Mouse (Mus musculus) testis, postnatal 10 days (tissue): Measurements from ENCODE around the gene D3Ertd254e.
"Not testable (repeated sequence)": the region's sequence is repeated elsewhere in the genome, so short reads cannot be mapped to it uniquely, and the experiment has no call there.

Experiments used
- DNase-seq: peaks from one replicate; pipeline ENCODE4 v3.0.0; 2021; ENCODE audit warnings: low spot score

Gene D3Ertd254e

DNA sequence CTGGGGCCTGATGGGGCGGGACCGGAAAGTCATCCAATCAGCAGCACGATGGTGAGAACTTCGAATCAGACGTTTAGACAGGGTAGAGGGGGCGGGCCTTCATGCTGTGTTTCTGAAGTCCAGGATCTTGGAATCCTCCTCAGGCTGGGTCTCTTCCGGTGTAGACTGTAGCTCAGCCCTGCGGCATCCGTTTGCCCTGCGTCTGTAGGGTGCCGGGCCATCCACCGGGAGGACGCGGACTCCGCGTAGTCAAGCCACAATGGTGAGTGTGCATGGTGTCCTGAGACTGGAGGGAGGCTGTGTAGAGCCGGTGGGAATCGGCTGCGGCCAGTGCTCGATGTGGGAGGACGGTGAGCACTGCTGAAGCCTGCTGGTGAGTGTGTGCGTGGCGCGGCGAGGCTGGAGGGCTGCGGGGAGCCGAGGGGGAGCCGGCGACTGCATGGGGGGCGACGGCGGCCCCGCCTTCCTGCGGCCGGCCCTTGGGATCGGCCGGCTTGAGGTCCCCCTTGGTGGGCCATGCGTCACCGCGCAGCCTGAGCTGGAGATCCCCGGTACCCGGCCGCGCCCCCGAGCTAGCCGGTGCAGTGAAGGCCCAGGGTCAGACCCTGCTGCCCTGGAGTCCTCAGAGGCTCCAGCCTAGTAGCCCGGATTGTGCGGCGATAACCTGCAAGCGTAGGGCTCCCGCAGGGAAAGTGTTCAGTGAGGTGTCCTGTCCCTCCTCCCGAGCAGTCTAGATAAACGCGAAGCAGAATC, at the start of gene D3Ertd254e:
Gene D3Ertd254e, plus strand, starts transcription at position 84 of the 753 bp plus-strand sequence.
- DNase-seq = peak; percentile 91

DNA sequence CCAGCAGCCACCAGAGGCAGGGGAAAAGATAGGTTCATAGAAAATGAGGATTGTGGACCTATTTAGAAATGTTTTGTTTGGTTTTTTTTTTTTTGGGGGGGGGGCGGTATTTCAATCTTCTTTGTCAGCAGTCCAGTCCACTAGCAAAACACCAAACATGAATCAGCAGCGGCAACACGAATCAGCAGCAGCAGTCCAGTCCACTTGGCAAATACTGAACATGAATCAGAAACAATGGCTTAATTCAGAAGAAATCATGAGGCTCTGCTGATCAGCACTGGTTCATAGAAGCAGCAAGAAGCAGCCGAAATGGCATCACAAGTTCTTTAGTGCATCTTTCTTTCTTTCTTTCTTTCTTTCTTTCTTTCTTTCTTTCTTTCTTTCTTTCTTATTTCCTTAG, 34.7 kb upstream of the D3Ertd254e start:
- no peak for DNase-seq

DNA sequence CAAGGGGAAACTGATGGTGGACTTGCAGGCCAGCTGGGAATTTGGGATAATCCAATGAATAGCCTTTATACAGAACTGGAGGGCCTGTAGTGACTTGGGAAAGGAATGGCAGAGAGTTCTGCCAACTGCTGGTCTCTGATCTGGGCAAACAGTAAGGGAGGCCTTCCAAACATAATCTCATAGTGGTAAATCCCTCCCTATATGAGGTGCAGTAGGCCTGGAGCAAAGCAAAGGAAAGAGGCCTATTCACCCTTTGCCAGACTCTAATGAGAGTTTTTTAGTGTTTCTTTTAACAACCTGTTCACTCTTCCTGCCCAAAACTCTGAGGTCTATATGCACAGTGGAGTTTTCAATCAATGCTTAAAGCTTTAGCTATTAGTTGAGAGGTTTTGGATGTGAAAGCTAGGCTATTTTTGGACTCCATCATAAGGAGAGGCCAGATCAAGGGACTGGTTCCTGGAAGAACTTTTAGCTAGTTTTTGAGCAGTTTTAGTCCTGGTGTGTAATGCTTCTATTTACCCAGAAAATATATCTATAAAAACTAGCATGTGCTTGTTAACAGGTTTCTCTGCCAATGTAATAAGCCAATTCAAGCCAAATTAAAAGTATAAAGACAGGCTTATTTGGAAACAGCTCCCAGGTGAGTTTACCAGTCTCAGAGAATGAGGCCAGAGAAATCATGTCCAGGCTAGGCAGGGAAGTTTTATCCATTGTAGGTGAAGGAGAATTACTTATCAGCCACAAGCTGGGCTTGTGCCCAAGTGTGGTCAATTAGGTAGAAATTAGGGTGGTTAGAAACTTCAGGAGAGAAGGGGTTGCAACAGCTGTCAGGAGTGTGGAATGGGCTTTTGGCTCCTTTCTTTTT, 30.9 kb upstream of the D3Ertd254e start:
- DNase-seq = no peak

DNA sequence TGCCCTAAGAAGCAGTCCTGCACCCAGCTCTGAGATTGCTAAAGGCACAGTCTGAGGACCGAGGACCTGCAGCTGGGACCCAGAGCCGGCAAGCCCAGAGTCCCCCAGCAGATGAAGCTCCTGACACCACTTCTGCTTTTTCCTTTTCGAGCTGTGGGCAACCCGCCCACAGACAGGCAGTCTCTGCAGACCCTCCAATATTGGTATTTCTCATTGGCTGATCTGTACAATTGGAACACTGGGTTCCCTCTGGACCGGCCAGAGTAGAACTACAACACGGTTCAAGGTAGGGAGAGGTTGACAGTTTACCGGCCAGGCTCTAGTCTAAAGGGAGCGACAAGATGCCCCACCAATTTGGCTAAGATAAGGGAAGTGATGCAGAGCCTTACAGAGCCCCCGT, 24.6 kb upstream of the D3Ertd254e start:
- DNase-seq = not testable (repeated sequence)

DNA sequence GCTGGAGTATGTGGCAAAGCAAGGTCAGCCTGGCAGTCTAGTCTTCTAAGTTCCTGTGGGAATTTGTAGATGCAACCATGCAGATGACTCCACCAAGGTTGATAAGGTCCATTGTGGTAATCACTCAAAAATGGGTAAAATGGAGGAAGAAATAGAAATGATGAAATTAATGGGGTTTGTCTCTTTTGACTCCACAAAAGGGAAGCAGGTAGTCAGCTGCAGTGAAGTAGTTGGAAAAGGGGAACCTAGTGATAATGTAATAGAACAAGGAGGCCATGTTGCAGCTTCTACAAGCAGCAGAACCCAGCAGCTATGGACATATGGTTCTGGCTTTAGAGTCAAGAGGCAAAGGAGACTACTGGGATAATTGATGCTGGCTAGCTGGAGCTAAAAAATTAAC, 14.7 kb upstream of the D3Ertd254e start:
- no peak for DNase-seq

- no peak for DNase-seq
Observed at GRCm38 (mm10) chr3:36137560-36137959, 13.3 kb upstream of the D3Ertd254e start.

DNA sequence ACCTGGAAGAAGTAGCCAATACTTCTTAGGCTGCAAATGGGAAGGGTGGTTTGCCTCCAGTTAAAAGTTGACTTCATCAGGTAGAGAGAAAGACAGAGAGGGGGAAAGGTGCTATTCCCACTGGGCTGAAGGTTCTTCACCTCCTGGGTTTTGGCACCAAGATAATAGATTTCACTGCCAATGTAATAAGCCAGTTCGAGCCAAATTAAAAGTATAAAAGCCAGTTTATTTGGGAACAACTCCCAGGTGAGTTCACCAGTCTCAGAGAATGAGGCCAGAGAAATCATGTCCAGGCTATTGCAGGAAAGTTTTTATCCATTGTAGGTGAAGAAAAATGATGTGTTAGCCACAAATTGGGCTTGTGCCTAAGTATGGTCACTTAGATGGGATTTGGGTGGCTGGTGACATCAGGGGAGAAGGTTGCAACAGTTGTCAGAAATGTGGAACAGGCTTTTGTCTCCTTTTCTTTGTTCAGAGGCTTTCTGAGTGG, 12.6 kb upstream of the D3Ertd254e start:
- no peak for DNase-seq

- no peak for DNase-seq
Observed at GRCm38 (mm10) chr3:36138996-36139395, 11.8 kb upstream of the D3Ertd254e start.

DNA sequence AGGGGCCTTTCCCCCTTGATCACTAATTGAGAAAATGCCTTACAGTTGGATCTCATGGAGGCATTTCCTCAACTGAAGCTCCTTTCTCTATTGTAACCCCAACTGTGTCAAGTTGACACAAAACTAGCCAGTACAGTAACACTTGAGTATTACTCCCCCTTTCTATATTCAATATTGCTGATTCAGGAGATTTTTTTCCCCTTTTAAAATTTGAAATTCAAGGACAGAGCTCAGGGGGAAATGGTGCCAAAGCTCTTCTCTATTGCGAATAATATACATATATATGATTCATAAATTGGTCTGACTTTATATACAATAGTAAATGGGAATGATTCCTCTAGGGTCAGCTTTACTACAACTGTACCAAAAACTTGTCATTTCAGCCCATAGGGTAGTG, 282 bp upstream of the D3Ertd254e start:
- no peak for DNase-seq

DNA sequence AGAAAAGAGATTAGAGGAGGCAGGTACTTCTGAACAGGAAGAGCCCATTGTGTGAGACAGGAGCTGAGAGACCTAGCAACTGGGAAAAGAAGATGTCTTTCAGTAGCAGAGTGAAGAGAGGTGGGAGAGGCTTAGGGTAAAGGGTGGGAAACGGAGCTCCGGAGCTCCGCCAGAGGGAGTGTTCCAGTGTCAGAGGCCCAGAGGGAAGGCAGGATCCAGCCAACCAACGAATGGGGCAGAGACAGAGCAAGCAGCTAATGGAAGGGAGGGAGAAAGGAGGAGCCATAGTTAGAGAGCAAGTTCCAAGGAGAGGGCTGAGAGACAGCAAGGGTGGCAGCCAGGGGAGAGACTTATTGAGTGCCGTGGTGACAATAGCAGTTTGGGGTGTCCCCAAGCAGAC, 4.5 kb downstream of the D3Ertd254e start:
- DNase-seq = no peak

- DNase-seq = no peak
Observed at GRCm38 (mm10) chr3:36170670-36171210, 19.9 kb downstream of the D3Ertd254e start.

- DNase-seq = no peak
Observed at GRCm38 (mm10) chr3:36171348-36171747, 20.5 kb downstream of the D3Ertd254e start.

DNA sequence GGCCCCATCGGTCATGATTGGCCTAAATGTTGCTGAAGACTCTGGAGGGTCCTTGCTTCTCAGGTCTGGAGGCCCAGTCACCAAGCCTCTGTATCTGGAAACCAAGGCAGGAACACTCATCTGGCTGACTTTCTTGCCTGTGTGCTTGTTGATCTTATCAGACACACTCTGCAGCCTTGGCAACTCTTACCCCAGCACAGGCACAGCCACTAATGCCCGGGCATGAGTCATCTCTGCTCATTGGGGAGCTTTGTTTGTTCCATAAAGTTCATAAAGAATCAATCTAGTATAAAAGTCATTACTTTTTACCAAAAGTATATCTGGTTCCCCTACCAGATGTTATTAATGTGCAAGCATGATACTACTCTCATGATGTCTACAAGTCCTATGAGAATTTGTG, 22.9 kb downstream of the D3Ertd254e start:
- no peak for DNase-seq

GRCm38 (mm10) chr3:36181519-36181918, 30.7 kb downstream of the D3Ertd254e start:
- DNase-seq = peak; percentile 75

GRCm38 (mm10) chr3:36186510-36186909, 35.7 kb downstream of the D3Ertd254e start:
- DNase-seq = no peak

DNA sequence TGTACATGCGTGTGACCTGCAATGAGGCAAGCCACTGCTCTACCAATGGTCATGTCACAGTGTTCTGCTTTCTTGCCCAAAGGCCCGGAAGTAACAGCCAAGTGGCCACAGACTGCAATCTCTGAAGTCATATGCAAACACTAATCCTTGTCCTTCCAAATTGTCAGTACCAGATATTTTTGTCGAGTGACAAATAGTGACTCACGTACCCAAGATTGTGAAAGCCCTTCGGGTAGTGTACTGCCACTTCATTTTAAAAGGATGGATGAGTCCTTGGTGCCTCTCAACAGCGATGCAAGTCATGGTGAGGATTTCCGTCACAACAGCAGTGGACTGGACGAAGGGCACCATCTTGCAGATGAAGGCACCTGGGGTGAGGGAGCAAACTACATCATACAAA, 38.4 kb downstream of the D3Ertd254e start:
- no peak for DNase-seq

- DNase-seq = no peak
Observed at GRCm38 (mm10) chr3:36201098-36201497, 50.3 kb downstream of the D3Ertd254e start.

GRCm38 (mm10) chr3:36202932-36203331, 52.1 kb downstream of the D3Ertd254e start:
- DNase-seq = no peak

GRCm38 (mm10) chr3:36207520-36208264, 56.9 kb downstream of the D3Ertd254e start:
- DNase-seq = no peak

DNA sequence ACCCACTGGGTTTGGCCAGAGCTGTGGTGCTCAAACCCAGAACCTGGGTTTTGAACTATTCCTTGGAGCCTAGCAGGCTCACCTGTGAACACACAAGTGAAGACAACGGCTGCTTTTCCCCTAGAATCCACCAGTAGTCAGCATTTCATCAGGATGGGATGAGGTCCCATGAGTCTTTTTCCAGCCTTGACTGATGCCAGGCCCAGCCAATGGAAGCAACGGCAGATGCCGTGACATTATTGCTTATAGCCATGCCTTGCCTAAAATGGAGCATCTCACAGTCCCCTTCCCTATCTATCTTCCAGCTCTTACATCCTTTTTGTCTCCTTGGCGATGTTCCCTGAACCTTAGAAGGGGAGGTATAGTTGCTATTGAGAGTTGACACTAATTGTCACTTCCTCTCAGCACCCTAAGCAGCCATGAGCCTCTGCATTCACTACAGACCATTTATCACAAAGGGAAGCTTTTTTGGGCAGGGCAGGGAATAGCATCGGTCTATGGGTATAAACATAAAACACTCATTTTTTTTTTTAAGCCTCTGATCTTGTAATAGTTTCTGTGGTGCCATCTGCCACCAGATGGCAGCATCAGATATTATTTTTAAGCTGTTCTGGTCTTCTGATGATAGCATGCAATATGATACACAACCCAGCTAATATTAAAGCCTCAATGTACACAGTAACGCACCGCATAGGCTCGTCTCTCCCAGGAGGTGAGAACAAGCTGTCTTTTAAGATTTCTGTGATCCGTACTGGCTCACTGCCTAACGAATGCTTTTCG, 59.1 kb downstream of the D3Ertd254e start:
- peak; percentile 50 for DNase-seq

GRCm38 (mm10) chr3:36210939-36211338, 60.1 kb downstream of the D3Ertd254e start:
- DNase-seq = no peak
